Mouse (Mus musculus) liver, embryonic 13.5 days (tissue): ENCODE results near the gene Pla1a. TPM values are rescaled to one million over a fixed set of nuclear protein-coding genes. Genes with fewer than 3 reads are reported as not detected.
A peak's percentile ranks its signal among the peaks of the same experiment; 100 is the strongest.

Experiments
- ATAC-seq: fragments of 200-750 bp; cut with Nextera tagmentation; 2 replicates; pipeline ENCODE4 v1.8.0; 2017; ENCODE audit warnings: low read depth, mild to moderate bottlenecking, moderate number of reproducible peaks, moderate library complexity
- DNase-seq: peaks from one replicate; pipeline ENCODE4 v3.0.0; 2022
- H3K27ac ChIP-seq: fragments of 300-500 bp; sonication (generic); 2 replicates; pipeline ENCODE4 v1.5.1; 2015; ENCODE audit warnings: moderate library complexity, mild to moderate bottlenecking, inconsistent platforms
- H3K27me3 ChIP-seq: fragments of 300-500 bp; sonication (generic); 2 replicates; pipeline ENCODE4 v1.6.1; 2015; ENCODE audit warnings: mild to moderate bottlenecking, inconsistent platforms
- H3K36me3 ChIP-seq: fragments of 300-500 bp; sonication (generic); 2 replicates; pipeline ENCODE4 v1.6.1; 2015; ENCODE audit warnings: mild to moderate bottlenecking, inconsistent platforms
- H3K4me1 ChIP-seq: fragments of 300-500 bp; sonication (generic); replicated peaks from 2 replicates; pipeline ENCODE4 v1.6.1; 2015; ENCODE audit warnings: inconsistent platforms
- H3K4me2 ChIP-seq: fragments of 300-500 bp; sonication (generic); 2 replicates; pipeline ENCODE4 v1.6.1; 2015; ENCODE audit warnings: inconsistent platforms, mild to moderate bottlenecking, moderate library complexity
- H3K4me3 ChIP-seq: fragments of 300-500 bp; sonication (generic); replicated peaks from 2 replicates; pipeline ENCODE4 v1.5.1; 2015; ENCODE audit warnings: mild to moderate bottlenecking, inconsistent platforms
- H3K9ac ChIP-seq: fragments of 300-500 bp; sonication (generic); 2 replicates; pipeline ENCODE4 v1.6.1; 2015; ENCODE audit warnings: mild to moderate bottlenecking, inconsistent platforms
- H3K9me3 ChIP-seq: fragments of 300-500 bp; sonication (generic); replicated peaks from 2 replicates; pipeline ENCODE4 v1.6.1; 2016; ENCODE audit warnings: inconsistent platforms
- WGBS: fragments of 180-500 bp; shearing (Covaris S2); methylation state at CpG from one replicate; pipeline ENCODE4 v1.1.7; 2015; ENCODE audit not compliant: insufficient replicate concordance; 5-methylcytosine and 5-hydroxymethylcytosine counted together
- polyA plus RNA-seq: library from polyadenylated mRNA; unstranded; fragments of >200 nt; fragmentation: Nextera tagmentation; extraction: Ambion mirVana; gene quantifications from 2 replicates; pipeline ENCODE4 v1.2.1, GENCODE M21; 2015

Gene Pla1a
- polyA plus RNA-seq, 1 experiment from 2014 or later: 8.4 TPM

DNA sequence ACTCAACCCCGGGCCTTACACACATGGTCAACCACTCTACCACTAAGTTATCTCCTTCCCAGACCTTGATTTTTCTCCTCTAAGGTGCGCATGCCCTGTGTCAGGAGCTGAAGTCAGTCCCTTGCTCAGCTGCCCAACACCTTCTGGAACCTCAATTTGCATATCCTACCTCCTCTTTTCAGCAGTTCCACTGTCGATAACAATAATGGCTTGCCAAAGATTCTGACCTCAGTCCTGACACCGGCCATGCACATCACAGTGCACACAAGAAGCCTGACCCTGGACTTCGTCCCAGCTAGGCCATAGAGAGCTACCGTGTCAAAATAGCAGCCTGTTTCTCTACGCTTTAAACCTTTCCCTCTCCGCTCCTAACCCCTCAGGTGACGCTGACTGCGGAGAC lies 59.5 kb downstream of the Pla1a start:
- Histone ChIP-seq H3K27me3 (no peaks in the 10 kb centered on the region), H3K9me3 (no peaks in the 10 kb centered on the region), H3K4me2 (peak overlapping the region; percentile 67), H3K27ac (peak overlapping the region; percentile 97), H3K36me3 (peaks cover 16% of the 10 kb centered on the region), H3K4me3 (peak overlapping the region; percentile 68), H3K9ac (peak overlapping the region; percentile 84), H3K4me1 (peaks cover 89% of the 10 kb centered on the region)
- ATAC-seq (no peak), DNase-seq (no peak)
- WGBS: 76% methylated on average over 10 of the region's 10 CpGs

DNA sequence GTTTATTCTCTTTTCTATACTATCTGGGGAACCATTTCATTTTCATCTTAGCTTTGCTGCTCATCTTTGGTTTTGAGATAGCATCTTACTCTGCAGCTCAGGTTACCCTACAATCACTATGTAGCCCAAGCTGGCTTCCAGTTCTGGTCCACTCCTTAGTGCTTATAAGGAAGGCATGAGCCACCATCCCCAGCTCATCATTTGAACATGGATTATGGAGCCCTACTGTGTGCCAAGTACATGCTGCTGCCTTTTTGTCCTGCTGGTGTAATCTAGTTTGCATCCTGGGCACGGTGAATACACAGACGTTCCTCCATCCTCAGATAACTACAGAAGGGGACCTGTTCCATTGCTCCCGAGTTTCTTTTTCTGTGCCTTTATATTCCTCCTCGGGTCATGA lies 60.1 kb downstream of the Pla1a start:
- peaks cover 92% of the 10 kb centered on the region for H3K4me1 ChIP-seq
- ATAC-seq (no peak), DNase-seq (no peak)
- peaks cover 12% of the 10 kb centered on the region for H3K36me3 ChIP-seq
- peak overlapping the region; percentile 67 for H3K4me2 ChIP-seq
- H3K27ac ChIP-seq: peak overlapping the region; percentile 97
- H3K9ac ChIP-seq: peak overlapping the region; percentile 84
- peak overlapping the region; percentile 68 for H3K4me3 ChIP-seq
- no peaks in the 10 kb centered on the region for H3K27me3 ChIP-seq
- 57% methylated on average over 4 of the region's 4 CpGs for WGBS
- H3K9me3 ChIP-seq: no peaks in the 10 kb centered on the region

GRCm38 (mm10) chr16:38371705-38372296 lies 61.1 kb downstream of the Pla1a start:
- ATAC-seq (peak; percentile 94), DNase-seq (peak; percentile 88)
- H3K4me1 ChIP-seq: peaks cover 85% of the 10 kb centered on the region
- H3K9ac ChIP-seq: peak overlapping the region; percentile 84
- WGBS: 19% methylated on average over 15 of the region's 15 CpGs
- H3K27ac ChIP-seq: peak overlapping the region; percentile 97
- no peaks in the 10 kb centered on the region for H3K9me3 ChIP-seq
- 0 out of 2 replicates have a peak, but pooled peaks cover 2% of the 10 kb centered on the region for H3K36me3 ChIP-seq
- H3K4me3 ChIP-seq: peak overlapping the region; percentile 68
- no peaks in the 10 kb centered on the region for H3K27me3 ChIP-seq
- H3K4me2 ChIP-seq: peak overlapping the region; percentile 67

DNA sequence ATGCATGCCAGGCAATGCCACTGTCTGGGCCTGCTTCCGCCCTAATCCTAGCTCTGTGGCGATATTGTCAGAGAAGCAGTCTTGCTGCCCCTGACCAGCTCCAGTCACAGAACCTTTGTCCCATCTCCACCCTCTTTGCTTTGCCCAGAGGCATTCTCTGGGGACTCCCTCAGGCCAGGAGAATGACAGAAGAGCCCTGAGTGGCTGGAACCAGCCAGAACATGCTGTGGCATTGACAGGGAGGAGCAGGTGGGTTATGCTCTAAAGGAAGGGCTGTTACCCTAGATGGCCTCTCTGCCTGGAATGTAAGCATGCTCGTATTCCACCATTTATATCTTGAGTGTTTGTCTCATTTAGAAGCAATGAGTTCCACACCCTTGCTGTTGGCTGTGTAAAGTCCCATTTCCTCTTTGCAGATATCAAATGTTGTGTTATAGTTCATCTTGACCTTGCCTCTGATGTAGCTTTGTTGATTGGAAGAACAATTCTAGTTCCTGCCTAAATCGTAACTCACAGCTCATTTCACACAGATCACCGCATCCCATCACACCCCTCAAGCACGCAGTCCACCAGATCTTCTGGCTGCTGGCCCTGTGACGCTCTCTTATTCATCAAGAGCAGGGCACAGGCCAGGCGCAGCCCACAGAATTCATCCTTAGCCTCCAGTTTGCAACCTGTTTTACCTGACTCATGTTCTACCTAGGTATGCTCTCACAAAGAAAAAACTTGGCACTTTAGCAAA lies 62.1 kb downstream of the Pla1a start:
- ATAC-seq (no peak), DNase-seq (no peak)
- Histone ChIP-seq H3K27ac (peak overlapping the region; percentile 97), H3K4me1 (peaks cover 82% of the 10 kb centered on the region), H3K9me3 (no peaks in the 10 kb centered on the region), H3K4me3 (peak overlapping the region; percentile 68), H3K36me3 (no peaks in the 10 kb centered on the region), H3K27me3 (no peaks in the 10 kb centered on the region), H3K4me2 (peak overlapping the region; percentile 67), H3K9ac (peak overlapping the region; percentile 84)
- WGBS: 78% methylated on average over 8 of the region's 8 CpGs

DNA sequence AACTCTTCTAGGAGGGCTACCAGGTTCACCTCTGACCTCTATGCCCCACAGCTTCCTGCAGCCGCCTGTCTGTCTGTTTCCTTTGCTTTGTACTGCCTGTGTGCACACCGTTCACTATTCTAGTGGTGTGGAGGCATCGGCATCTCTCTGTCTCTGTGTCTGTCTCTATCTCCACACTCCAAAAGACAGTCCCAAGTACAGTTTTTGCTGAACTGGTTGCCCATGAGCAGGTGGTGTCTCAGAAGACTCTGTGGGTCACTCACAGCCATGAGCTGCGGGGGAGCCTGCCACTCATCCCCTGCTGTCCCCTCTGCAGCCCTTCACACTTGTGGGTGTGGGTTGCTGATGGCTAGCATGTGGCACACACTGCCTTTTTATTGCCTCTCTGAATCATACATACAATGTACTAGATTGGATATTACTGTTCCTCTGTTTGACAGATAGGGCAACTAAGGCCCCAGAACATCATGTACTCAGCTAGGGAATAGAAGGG lies 62.9 kb downstream of the Pla1a start:
- ATAC-seq (no peak), DNase-seq (no peak)
- Histone ChIP-seq H3K4me2 (no peak overlapping the region), H3K36me3 (no peaks in the 10 kb centered on the region), H3K27me3 (no peaks in the 10 kb centered on the region), H3K27ac (peak overlapping the region; percentile 97), H3K9me3 (no peaks in the 10 kb centered on the region), H3K4me1 (peaks cover 82% of the 10 kb centered on the region), H3K9ac (peak overlapping the region; percentile 84; the same call in 1 of the 2 replicates), H3K4me3 (no peak overlapping the region)
- WGBS: 75% methylated on average over 4 of the region's 4 CpGs

- Histone ChIP-seq H3K9ac (0 out of 2 replicates have a peak overlapping the region, but pooled peaks have one; percentile 11), H3K4me1 (peaks cover 80% of the 10 kb centered on the region), H3K9me3 (no peaks in the 10 kb centered on the region), H3K27ac (peak overlapping the region; percentile 97), H3K4me3 (no peak overlapping the region), H3K27me3 (no peaks in the 10 kb centered on the region), H3K4me2 (no peak overlapping the region), H3K36me3 (no peaks in the 10 kb centered on the region)
- 82% methylated on average over 8 of the region's 8 CpGs for WGBS
- DNase-seq: no peak
- ATAC-seq: no peak
These were observed 63.5 kb downstream of the Pla1a start for GRCm38 (mm10) chr16:38369431-38369830.

- H3K4me3 ChIP-seq: no peak overlapping the region
- H3K9ac ChIP-seq: 0 out of 2 replicates have a peak overlapping the region, but pooled peaks have one; percentile 11
- H3K36me3 ChIP-seq: no peaks in the 10 kb centered on the region
- 78% methylated on average over 7 of the region's 7 CpGs for WGBS
- H3K4me2 ChIP-seq: no peak overlapping the region
- DNase-seq (no peak), ATAC-seq (no peak)
- H3K27me3 ChIP-seq: no peaks in the 10 kb centered on the region
- peaks cover 80% of the 10 kb centered on the region for H3K4me1 ChIP-seq
- peak overlapping the region; percentile 97 for H3K27ac ChIP-seq
- no peaks in the 10 kb centered on the region for H3K9me3 ChIP-seq
These were observed 63.9 kb downstream of the Pla1a start for GRCm38 (mm10) chr16:38369000-38369399.

DNA sequence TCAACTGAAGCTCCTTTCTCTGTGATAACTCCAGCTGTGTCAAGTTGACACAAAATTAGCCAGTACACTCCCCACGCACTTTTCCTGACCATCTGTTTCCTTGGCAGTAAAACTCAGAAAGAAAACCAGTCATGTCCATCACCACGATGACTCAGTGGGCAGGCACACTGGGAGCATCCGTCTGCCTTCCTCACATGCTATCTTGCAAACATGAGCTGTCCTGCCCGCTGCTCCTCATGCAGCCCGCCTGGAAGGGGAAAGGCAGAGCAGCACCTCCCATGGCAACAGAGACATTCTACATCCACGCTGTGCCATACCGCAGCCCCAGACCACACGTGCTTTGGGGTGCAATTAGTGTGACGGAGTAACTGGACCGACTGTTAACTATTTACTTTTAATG lies 64.6 kb downstream of the Pla1a start:
- Histone ChIP-seq H3K27me3 (no peaks in the 10 kb centered on the region), H3K4me1 (peaks cover 80% of the 10 kb centered on the region), H3K36me3 (no peaks in the 10 kb centered on the region), H3K4me3 (no peak overlapping the region), H3K27ac (peak overlapping the region; percentile 97), H3K9me3 (no peaks in the 10 kb centered on the region), H3K9ac (0 out of 2 replicates have a peak overlapping the region, but pooled peaks have one; percentile 14), H3K4me2 (0 out of 2 replicates have a peak overlapping the region, but pooled peaks have one; percentile 0)
- peak; percentile 18; the same call in 1 of the 2 replicates for ATAC-seq
- WGBS: 43% methylated on average over 10 of the region's 10 CpGs
- no peak for DNase-seq

GRCm38 (mm10) chr16:38366231-38366630 lies 66.7 kb downstream of the Pla1a start:
- H3K9ac ChIP-seq: no peak overlapping the region
- peaks cover 80% of the 10 kb centered on the region for H3K4me1 ChIP-seq
- 72% methylated on average over 4 of the region's 4 CpGs for WGBS
- H3K36me3 ChIP-seq: no peaks in the 10 kb centered on the region
- no peak overlapping the region for H3K4me2 ChIP-seq
- no peak overlapping the region for H3K4me3 ChIP-seq
- H3K9me3 ChIP-seq: no peaks in the 10 kb centered on the region
- no peaks in the 10 kb centered on the region for H3K27me3 ChIP-seq
- DNase-seq: no peak
- no peak for ATAC-seq
- peak overlapping the region; percentile 16; the same call in 1 of the 2 replicates for H3K27ac ChIP-seq

DNA sequence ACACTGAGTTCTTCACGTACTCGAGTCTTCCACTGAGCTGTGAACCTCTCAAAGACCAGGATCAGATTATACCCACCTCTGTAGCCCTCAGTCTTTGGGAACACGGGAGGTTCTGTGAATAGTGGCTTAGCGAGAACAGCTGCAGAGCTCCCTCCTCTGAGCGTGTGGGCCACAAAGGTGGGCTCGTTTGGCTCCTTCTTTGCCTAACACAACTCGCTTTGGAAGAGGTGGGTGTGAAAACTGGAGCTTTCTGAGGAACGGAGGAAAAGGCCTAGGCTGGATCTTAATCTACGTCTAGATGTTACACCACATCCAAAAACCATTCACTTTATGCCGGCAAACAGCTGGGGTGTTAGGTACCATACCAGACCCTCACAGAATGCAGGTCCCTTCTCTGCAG lies 67.6 kb downstream of the Pla1a start:
- H3K27me3 ChIP-seq: no peaks in the 10 kb centered on the region
- no peak overlapping the region for H3K4me2 ChIP-seq
- WGBS: 77% methylated on average over 10 of the region's 10 CpGs
- no peak overlapping the region for H3K4me3 ChIP-seq
- no peak overlapping the region for H3K27ac ChIP-seq
- DNase-seq (no peak), ATAC-seq (no peak)
- no peak overlapping the region for H3K9ac ChIP-seq
- no peaks in the 10 kb centered on the region for H3K36me3 ChIP-seq
- peaks cover 75% of the 10 kb centered on the region for H3K4me1 ChIP-seq
- H3K9me3 ChIP-seq: no peaks in the 10 kb centered on the region

DNA sequence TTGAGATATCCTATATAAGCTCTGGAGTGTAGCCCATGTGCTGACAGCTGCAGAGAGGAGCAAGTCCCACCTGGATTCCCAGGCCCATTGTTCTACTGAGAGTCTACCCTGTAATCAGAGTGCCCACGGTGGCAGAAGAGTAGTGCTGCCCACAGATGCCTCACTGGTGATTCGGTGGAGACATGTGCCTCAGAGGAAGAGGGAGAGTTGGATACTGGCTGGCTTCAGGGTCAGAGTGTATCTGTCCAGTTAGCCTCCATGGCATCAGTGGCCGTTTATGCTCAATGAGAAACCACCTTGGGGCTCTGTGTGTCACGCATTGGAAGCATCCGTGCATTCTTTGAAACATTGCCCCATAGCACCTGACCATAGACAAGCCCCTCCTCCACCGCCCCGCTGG lies 69.3 kb downstream of the Pla1a start:
- H3K4me2 ChIP-seq: no peak overlapping the region
- no peaks in the 10 kb centered on the region for H3K27me3 ChIP-seq
- no peaks in the 10 kb centered on the region for H3K9me3 ChIP-seq
- 51% methylated on average over 7 of the region's 7 CpGs for WGBS
- H3K4me3 ChIP-seq: no peak overlapping the region
- H3K4me1 ChIP-seq: peaks cover 63% of the 10 kb centered on the region
- ATAC-seq: no peak
- H3K36me3 ChIP-seq: no peaks in the 10 kb centered on the region
- no peak overlapping the region for H3K27ac ChIP-seq
- no peak overlapping the region for H3K9ac ChIP-seq
- no peak for DNase-seq
